Mouse (Mus musculus) heart, adult 18-20 months (tissue): Measurements from ENCODE around the gene Ostm1. TPM values are rescaled to one million over a fixed set of nuclear protein-coding genes. Genes with fewer than 3 reads are reported as not detected.
A peak's percentile ranks its signal among the peaks of the same experiment; 100 is the strongest.

Experiments
- DNase-seq, 2 experiments: peaks; one replicate each; pipeline ENCODE4 v3.0.0; 2021 to 2022; ENCODE audit warnings: mixed read lengths in 1 of 2
- total RNA-seq, 2 experiments: library from RNA; stranded (reverse); gene quantifications; 2 replicates each; pipeline ENCODE4 v1.2.3; 2021

The Ostm1 gene
- total RNA-seq, 2 experiments from 2014 or later: 21.2 to 22.7 TPM

DNA sequence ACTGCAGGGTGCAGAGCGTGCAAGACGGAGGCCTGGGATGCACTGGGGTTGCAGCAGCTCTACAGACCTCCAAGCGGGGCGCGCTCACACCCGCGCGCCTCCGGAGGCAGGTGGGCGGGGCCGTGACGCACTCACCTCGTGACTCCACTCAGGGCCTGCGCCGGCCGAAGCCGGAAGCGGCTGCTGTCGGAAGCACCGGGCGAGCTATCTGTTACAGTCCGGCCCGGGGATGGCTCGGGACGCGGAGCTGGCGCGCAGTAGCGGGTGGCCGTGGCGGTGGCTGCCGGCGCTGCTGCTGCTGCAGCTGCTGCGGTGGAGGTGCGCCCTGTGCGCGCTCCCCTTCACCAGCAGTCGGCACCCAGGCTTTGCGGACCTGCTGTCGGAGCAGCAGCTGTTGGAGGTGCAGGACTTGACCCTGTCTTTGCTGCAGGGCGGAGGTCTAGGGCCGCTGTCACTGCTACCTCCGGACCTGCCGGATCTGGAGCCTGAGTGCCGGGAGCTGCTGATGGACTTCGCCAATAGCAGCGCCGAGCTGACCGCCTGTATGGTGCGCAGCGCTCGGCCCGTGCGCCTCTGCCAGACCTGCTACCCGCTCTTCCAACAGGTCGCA, 95.2 kb downstream of the Ostm1 start:
- DNase-seq: peak; percentile 93 to 94

DNA sequence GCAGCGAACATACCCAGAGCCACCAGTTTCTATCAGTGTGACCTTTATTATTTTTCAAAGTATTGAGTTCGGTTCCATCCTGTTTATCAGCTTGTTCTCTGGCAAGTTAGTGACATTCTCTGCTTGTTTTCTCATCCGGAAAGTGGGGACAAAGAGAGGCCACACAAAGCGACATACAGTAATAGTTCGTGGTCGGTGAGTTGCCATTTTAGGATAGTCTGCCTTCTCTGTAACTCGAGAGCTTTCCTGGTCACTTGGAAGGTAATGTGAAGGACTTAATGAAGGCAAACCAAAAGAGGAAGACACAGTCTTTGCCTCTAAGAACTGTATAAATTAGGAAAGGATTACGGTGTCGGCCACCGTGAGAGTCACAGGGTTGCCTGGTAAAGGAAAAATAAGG, 96.0 kb downstream of the Ostm1 start:
- DNase-seq: peak in 1 of 2 experiments; percentile 27

DNA sequence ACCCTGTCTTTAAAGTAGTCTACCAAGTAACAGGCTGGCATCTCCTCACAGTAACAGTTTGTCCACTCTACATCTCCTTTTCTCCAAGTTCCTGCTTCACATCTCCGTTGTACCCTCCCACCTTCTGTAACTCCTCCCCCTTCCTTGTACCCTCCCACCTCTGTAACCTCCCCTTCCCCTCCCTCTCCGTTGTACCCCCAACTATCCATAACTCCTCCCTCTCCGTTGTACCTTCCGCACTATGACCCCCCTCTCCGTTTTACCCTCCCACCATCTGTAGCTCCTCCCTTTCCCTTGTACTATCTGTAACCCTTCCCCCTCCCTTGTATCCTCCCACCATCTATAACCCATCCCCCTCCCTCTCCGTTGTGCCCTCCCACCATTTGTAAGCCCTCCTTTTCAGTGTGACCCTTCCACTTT, 97.0 kb downstream of the Ostm1 start:
- DNase-seq: peak in 1 of 2 experiments; percentile 4

DNA sequence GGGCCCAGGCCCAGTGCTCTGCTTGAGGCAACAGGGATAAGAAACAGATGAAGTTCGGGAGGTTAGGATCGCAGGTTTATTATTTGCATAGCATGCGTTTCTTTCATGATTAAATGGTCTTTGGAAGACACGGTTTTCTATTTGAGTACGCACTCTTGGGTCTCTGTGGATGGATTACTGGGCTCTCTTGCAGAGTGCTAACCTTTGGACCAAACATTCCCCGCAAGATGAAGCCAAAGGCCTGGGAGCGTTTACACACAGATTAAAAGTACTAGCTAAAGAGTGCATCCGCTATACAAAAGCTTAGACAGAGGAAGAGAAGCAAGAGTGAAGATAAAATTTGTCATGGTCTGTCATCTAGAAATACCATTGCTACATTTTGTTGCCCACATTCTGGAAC, 98.8 kb downstream of the Ostm1 start:
- DNase-seq: no peak

DNA sequence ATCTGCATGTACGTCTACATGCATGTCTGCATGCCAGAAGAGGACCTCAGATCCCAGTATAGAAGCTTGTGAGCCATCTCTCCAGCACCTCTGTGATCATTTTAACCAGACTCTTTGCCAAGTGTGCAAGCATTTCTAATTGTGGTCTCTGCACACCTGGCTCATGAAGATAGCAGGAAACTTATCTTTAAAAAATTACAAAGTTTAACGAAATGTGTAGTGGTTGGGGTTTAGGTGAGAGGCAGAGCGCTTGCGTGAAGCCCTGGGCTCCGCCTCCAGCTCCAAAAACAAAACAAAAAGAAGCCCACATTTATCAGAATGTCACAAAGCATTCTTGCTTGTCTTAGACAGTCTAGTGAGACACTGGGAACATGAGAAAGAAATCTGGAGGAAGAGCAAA, 104.3 kb downstream of the Ostm1 start:
- DNase-seq: no peak

DNA sequence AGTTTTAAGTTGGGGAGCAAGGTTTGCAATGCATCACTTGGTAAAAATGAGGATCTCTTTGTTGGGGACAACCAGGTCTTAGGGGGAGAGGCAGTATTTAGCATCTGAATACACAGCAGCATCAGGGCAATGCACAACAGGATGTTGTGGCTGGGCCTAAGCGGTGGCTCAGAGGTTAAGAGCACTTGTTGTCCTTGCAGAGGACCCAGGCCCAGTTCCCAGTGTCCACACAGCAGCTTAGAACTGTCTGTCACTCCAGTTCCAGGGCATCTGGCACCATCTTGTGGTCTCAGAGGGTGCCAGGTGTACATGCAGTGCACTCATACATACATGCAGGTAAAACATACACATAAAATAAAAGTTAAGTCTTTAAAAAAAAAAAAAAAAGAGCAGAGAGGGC, 106.1 kb downstream of the Ostm1 start:
- no peak for DNase-seq

DNA sequence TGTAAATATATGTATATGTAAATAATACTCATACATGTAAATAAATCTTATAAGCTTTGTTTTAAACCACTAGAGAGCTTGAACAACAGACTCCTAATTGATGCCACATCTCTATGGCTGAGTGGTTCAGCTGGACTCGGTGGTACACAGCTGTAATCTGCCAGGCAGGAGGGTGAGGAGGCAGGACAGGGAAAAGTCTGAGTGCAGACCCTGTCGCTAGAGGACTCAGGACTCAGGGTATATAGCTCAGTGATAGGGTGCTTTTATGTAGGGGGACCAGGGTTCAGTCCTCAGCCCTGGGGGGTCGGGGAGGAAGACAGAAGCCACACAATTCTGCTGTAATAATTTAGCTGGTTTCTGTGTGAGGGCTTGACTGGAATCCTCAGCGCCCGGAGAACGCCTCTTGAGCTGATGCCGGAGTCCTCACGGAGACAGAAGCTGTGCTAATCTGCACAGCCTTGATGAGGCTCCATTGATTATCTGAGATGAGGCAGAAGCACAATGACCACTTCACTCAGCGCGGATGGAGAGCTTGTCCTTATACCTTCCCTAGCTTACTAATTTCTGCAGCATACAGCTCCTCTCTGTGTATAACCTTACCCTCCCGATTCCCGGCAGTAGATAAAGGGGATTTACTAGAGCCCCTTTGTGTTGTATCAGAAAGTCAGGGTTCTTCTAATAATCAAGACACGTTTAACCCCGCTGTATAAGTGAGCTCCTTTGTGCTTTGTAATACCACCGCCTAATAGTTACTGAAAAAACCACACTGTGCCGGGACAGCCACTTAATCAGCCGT, 106.8 kb downstream of the Ostm1 start:
- no peak for DNase-seq

DNA sequence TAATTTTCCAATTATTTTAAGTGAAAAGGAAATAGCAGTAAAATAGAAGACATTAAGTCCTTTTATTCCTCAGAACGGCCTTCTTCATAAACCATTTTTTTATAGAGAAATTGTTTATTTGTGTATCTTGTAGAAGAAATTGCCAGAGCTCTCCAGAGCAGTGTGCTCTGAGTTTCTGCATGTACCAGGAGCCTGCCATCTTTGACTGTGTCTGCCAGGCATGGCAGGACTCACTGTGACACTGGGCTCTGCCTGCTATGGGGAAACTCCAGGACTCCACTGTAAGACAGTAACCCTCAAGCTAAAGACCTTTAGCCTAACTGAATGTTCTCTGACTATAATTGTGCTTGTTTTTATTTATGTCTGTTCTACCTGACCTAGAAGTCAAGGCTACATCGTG, 107.4 kb downstream of the Ostm1 start:
- no peak for DNase-seq

DNA sequence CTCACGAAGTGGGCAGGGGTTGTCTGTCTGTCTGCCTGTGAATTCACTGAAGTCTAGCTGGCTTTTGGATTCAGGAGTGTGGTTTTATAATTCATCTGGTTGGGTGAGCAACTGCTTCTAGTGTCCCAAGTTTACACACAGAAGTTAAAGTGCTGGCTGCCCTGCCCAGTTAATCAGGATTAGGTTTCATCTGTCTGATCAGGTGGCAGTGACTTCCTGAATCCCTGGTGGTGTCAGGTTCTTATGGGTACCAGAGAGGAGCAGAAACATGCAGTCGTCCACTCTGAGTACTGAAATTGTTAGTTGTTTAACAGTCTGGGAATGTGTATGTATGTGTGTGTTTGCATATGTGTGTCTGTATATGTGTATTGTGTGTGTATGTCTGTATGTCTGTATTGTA, 108.5 kb downstream of the Ostm1 start:
- no peak for DNase-seq

DNA sequence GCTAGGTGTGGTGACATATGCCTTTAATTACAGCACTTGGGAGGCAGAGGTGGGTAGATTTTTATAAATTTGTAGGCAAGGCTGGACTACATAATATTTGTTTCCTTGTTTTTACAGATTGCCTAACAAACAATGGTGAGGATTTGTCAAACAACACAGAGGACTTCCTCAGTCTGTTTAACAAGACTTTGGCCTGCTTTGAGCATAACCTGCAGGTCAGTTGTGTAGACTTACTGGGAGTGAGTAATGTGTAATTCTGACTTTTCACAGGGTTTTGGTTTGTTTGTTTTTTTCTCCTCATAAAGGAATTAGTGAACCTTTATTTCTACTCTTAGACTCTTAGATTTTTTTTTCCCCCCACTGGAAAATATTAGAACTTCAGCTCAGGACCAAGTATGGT, 109.2 kb downstream of the Ostm1 start:
- DNase-seq: no peak

DNA sequence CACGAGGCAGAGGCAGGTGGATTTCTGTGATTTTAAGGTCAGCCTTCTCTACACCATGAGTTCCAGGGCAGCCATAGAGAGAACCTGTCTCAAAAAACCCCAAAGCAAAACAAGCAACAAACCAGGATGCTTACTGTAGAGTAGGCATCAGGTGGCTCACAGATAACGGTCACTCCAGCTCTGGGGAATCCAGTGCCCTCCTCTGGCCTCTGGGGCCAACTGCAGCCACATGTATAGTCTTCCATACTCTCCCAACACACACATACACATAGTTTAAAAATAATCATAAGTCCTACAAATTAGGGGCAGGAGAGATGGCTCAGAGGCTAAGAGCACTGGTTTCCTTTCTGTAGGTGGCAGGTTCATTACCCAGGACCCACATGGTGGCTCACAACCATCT, 109.9 kb downstream of the Ostm1 start:
- no peak for DNase-seq

DNA sequence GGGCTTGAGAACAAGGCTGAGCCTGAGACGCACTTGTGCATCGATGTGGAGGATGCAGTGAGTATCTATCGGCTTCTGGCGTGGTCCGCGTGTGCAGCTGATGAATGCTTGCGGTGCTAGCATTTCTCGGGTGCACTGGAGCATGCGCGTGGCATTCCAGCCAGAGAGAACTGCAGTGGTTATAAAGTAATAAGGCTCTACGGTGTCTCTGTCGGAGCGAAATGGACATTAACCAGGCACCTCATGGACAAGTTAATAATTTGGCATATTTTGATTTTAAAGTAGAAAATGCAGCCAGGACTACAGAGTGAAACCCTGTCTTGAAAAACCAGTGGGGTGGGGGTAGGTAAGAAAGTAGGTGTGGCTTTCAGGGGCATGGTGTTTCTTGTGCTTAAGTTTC, 112.7 kb downstream of the Ostm1 start:
- DNase-seq: no peak

DNA sequence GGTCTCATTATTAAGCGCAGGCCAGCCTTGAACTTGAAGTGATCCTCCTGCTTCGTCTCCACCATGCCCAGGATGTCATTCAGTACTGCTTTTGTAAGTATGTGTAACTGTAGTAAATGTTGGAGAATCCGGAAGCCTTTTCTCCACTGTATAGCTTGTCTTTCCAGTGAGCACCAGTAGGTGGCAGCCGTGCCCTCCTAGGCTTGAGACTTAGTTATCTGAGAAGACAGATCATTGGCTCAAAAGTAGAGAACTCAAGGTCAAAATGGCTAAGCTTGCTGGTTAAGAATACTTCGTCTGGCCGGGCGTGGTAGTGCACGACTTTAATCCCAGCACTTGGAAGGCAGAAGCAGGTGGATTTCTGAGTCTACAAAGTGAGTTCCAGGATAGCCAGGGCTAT, 113.4 kb downstream of the Ostm1 start:
- peak; percentile 45 to 84 for DNase-seq

DNA sequence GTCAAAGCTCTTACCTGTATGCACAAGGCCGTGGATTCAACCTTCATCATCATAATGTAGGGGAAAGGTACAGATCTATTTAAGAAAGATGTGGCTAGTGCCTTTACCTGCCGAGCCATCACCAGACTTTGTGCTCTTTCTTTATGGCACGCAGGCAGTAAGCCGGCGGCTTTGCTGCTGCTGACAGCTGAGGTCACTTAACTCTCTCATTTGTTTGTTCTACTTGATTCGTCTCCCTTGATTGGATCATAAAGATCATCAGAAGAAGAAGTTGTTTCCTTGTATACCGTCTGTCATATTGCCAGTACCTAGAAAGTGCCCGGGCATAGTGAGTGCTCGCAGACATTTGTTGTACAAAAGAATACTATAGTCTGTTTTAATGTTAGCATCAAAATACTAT, 114.8 kb downstream of the Ostm1 start:
- DNase-seq: no peak

DNA sequence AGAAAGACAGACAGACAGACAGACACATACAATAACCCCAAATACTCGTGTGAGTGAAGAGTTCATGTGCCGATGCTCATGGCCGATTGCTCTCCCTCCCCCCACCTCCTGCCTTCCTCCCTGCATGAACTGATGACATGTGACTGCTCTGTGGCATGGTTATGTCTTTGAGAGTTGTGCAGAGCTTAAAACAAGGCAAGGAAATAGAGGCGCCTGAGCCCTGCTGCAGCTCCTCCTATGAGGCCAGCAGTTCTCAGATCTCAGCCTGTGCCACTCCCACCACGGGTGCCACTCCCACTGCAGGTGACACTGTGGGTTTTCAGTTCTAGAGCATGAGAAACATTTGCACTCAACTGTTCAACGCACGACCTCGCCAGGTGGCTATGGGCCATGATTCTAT, 115.4 kb downstream of the Ostm1 start:
- DNase-seq: no peak

DNA sequence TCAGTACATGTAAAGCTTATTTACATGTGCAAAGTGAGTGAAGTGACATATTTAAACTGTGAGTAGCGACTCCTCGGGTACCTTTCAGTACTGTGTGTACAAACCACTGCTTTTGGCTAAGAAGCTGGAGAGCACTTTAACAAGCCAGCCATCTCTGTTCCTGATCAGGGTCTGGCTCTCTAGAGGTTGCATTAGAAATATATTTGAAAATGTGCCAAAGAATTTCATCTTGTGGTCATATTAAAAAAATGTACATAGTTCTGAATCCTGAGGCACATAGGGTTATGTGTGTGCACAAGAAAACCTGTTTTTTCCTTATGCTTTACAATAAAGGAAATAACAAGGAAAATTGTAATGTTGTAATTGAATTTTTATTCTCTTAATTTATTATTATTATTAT, 118.5 kb downstream of the Ostm1 start:
- DNase-seq: no peak

DNA sequence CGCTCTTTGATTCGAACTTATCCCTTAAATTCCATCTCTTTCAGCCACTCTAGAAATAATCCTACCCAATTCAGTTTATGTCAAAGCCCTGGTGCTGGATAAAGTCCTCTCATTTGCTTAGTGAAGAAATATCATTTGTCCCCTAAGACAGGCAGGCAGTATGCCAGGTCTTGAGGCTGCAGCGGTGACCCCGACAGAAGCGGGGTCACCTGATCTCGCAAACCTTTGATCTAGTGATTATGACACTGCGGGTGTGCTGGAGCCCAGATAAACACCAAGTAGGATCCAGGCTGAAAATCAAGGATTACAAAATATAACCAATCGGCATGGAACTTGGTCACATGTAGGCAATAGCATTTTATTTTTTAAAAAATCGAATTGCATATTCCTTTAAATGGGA, 131.1 kb downstream of the Ostm1 start:
- no peak for DNase-seq

DNA sequence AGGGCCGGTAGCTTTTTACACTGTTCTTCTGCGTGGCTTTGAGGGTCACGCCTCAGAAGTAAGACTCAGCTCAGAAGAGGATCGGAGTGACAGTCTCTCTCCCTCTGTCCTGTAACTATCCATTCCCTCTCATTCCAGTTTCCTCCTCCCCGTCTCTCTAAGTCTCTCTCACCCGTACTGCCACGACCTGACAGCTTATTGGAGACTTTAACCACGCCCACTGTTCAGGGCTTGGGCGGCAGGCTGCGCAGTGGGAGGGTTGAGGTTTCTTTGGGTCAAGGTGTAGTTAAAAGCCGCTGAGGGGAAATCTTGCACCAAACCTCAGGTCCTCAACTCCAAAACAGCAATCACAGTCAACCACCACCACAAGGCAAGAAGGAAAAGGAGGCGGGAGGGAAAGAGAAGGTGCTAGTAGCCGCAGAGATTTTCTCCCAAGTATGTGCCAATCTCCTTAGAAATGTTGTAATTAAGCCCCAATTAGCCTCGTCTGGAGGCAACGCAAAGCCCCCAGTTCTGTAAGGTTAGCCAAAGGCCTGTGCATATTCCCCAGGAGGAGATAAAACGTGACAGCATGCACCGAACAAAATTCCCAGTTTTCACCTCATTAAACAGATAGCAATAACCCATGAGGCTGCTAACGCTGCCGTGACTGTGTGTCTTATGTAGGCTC, 131.9 kb downstream of the Ostm1 start:
- no peak for DNase-seq

DNA sequence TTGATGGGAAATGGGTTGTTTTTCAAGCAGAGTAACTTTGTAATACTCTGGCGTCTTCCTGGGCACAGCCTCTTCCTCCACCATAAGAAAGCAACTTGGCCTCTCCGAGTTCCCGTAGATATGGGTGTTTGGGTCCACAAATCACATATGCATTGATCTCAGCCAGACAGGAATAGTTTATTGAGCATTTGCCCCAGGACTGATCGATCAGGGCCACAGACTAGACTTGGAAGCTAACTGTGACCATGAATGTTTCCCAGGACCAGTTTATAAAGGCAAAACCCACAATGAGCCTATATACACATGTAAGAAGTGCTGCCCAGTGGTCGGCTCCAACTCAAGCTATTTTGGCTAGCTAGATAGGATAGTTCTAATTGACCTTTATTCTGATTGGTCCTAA, 138.5 kb downstream of the Ostm1 start:
- DNase-seq: no peak

DNA sequence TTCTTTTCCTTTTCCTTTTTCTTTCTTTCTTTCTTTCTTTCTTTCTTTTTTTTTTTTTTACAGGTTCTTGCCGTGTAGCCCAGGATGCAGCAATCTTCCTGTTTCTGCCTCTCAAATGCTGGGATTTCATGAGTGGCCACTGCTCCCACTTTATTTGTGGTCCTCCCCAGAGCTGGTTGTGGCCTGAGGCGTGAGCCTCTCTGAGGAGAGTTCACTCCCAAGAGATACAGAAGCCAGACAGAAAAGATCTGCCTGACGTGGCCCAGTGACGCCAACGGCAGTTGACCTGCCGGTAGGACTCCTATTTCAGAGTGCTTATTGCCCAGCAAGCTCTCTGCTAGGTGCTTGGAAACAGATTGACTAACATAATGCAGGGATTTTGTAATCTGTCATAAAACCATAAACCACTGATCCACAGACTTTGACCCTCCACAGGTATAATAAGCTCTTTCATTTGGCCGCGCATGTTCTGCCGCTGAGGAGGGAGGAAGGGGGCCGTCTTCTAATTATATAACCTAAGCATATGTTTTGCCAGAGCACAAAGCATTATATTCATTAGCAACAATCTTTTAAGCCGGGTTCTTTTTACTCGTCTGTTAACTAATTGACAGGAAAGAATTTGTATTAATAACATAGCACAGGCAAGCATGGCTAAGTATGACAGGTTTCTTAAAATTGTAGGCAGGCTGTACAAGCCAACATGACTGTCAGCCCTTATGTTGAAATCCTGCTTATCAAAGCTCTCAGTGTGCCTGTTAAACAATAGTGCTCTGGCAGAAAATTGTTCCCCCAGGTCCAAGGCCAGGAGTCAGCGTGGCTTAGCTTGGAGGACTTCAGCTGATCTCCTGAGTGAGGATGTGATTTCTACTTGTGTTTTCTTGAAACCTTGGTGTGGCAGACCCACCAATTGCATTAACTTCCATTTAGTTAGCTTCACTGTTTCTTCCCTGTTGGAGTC, 139.9 kb downstream of the Ostm1 start:
- no peak for DNase-seq

DNA sequence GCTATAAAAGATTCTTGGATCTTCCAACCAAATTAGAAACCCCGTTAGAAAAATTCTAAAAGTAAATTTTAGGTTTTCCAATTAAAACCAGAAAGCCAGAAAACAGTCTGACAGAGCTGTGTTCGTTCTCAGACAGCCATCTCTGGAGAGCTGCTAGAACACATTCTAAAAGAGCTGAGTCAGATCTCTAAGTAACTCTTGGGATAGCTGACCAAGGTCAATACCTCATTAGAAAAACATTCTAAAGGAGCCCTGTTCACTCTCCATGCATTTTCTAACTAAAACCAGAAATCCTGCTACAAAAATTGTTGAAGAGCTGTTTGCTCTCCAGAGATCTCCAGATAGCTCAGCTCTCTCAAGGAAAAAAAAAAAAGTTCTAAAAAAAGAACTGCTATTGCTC, 146.0 kb downstream of the Ostm1 start:
- DNase-seq: no peak

DNA sequence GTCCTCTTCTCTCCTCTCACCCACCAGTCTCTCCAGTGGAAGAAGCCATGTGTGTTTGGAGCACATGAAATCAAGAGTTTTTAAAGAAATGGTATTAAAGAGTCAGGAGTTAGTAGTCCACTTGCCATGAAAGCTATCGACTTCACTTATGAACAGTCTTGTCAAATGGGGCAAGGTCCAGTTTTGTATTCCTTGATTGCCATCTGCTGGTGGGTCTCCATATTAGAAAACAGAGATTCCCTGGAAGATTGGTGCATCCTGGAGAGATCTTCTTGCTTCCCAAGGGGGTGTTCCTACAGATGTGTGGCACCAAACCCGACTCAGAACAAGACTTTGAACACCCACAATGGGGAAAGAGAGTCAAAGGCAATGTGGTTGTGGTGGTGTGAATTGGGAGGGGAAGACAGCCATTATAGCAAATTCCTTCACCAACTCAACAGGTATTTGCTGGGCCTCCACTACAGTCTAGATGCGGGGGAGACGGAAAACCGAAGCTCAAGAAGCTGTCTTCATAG, 151.0 kb downstream of the Ostm1 start:
- peak; percentile 8 to 40 for DNase-seq
